Mouse (Mus musculus): ENCODE measurements around the gene Vgll4.

DNA sequence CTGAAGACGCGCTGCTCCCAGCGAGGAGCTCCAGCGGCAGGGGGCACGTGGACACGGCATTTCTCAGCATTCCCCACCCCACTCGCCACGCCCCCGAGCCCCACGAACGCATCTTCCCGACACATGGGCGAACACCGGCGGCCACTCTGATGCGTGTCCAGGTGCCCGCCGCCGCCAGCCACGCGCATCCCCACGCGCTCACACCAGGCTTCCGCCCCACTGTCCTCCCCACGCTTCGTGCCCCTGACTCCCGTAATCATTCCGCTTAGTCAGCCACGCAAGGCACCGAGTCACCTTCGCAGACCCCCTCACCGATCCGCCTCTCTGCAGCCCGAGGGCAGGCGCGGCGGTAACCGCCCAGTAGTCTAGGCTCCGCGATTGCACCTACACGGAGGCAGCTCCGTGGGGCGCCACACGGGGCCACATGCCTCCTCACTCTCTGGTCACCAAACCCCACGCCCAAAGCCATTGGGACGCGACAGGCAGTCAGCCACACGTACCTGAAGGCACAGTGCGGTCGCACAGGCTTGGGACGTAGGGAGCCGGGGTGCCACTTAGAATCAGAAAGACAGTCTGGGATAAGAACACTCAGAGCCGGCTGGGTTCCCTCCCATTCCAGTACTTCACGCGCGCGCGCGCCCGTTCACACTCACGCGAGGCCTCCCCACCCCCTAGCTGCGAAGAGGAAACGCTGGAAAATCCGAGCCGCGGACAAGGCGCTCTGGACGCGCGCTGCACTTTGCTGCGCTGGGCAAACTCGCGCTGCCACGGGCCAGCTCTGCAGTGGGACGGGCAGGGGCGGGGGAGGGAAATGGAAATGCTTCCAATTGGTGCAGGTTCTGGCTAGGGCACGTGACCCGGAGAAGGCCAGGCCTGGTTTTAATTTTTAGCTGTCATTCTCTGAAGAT is at the start of gene Vgll4:
- TF ChIP-seq TCF12 (IDR thresholded peaks at IDR 0.05; ENCODE audit: low read depth, low read length), result no peak
- TF ChIP-seq ZKSCAN1 (IDR thresholded peaks at IDR 0.05; ENCODE audit: borderline replicate concordance, low read depth, low read length), result no peak
- no peak for TF ChIP-seq CTCF (conservative IDR thresholded peaks at IDR 0.05 in 1 of 2, IDR thresholded peaks at IDR 0.05 in 1 of 2; ENCODE audit: low read depth in 2 of 2, low read length in 2 of 2)
- no peak for TF ChIP-seq ZNF384 (IDR thresholded peaks at IDR 0.05; ENCODE audit: low read depth, low read length)
- no peak for TF ChIP-seq MYC (IDR thresholded peaks at IDR 0.05; ENCODE audit: low read depth, low read length)
- TF ChIP-seq MEF2A (IDR thresholded peaks at IDR 0.05; ENCODE audit: borderline replicate concordance, low read depth, low read length), result no peak
- TF ChIP-seq PAX5 (IDR thresholded peaks at IDR 0.05; ENCODE audit: low read length), result no peak
- TF ChIP-seq CHD2 (IDR thresholded peaks at IDR 0.05; ENCODE audit: low read length), result no peak
- no peak for TF ChIP-seq USF1 (IDR thresholded peaks at IDR 0.05; ENCODE audit: low read depth, low read length)
- no peak for TF ChIP-seq E2F4 (IDR thresholded peaks at IDR 0.05; ENCODE audit: insufficient replicate concordance, low read depth, low read length)
- TF ChIP-seq POLR2AphosphoS2 (IDR thresholded peaks at IDR 0.05; ENCODE audit: low read depth, low read length), result no peak
- TF ChIP-seq EP300 (IDR thresholded peaks at IDR 0.05; ENCODE audit: low read length), result no peak
- no peak for TF ChIP-seq POLR2A (IDR thresholded peaks at IDR 0.05; ENCODE audit: low read depth, low read length)
- no peak for TF ChIP-seq MAX (IDR thresholded peaks at IDR 0.05; ENCODE audit: low read length)

All from CH12.LX (cell line).